Mouse (Mus musculus) cortical plate, adult 2 months (tissue): ENCODE data around the gene Akp3. TPM values are rescaled to one million over a fixed set of nuclear protein-coding genes. Genes with fewer than 3 reads are reported as not detected.

Experiments
- H3K27ac ChIP-seq: fragments of 200-500 bp; 2 replicates; pipeline ENCODE4 v1.5.1; 2012; ENCODE audit warnings: low read length, control low read depth, inconsistent platforms; ENCODE audit not compliant: insufficient read depth
- H3K4me1 ChIP-seq: fragments of 200-500 bp; 2 replicates; pipeline ENCODE4 v1.6.1; 2011; ENCODE audit warnings: low read length; ENCODE audit not compliant: control insufficient read depth, insufficient read depth
- H3K4me3 ChIP-seq: fragments of 200-500 bp; 2 replicates; pipeline ENCODE4 v1.5.1; 2011; ENCODE audit warnings: mild to moderate bottlenecking, low read length, control low read depth; ENCODE audit not compliant: insufficient read depth
- CTCF ChIP-seq: fragments of 200-500 bp; IDR thresholded peaks from 2 replicates; pipeline ENCODE4 v1.5.1; 2011; ENCODE audit warnings: mild to moderate bottlenecking, control low read depth, low read length; ENCODE audit not compliant: insufficient read depth; ENCODE audit errors: extremely low read depth
- POLR2A ChIP-seq: fragments of 200-500 bp; IDR thresholded peaks from 2 replicates; pipeline ENCODE4 v1.6.1; 2011; ENCODE audit warnings: mild to moderate bottlenecking, low read length, control low read depth; ENCODE audit not compliant: insufficient read depth; ENCODE audit errors: extremely low read depth
- polyA plus RNA-seq: library from polyadenylated mRNA; depleted of rRNA; stranded (reverse); fragments of >200 nt; gene quantifications from 2 replicates; pipeline ENCODE4 v1.2.3, GENCODE M21; 2012; rRNA removed

Gene Akp3
- polyA plus RNA-seq, 1 experiment: not detected

DNA sequence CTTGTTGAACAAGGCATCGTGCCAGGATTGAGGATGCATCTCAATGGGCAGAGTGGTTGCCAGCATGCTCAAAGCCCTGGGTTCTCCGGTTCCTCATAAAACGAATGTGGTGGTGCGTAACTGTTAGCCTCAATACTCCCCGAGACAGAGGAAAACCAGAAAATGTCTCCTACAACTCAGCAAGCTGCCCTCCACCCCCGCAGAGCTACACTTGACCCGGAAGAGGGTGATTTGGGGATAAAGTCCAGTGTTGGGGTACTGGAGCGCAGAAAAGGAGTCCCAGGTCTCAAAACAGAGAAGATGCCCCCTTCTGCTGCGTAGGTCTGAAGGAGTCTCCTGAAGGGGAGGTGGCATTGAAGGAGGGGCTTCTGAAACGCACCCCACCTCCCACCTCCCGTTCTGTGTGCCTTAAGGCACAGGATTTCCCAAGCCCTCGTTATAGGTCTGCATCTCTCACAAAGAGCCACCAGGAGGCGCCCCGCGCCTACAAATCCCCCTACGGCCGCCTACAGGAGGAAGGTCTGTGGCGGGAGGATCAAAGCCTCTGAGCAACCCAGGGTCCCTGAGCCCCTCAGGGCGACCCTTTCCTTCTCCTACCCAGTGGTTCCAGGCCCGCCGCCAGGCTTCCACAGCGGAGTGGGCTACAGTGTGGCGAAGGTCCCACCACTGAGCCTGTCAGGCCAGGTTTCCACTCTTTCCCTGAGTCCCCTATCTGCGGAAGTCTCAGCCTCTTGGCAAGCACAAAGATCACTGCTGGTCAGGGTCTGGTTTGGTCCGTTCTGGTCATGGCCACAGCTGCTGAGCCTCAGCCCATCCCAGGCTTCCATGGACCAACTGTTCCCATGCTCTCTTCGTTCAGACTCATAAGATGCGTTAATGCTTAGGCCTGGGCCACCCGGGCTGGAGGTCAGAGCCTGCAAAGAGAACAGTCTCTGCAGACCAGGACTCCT, 49.5 kb downstream of the Akp3 start:
- Histone ChIP-seq H3K4me3 (no peak overlapping the region), H3K27ac (no peak overlapping the region), H3K4me1 (no peaks in the 10 kb centered on the region; the same call in 1 of the 2 replicates)
- TF ChIP-seq CTCF: peak; percentile 43; the same call in 1 of the 2 replicates
- no peak for TF ChIP-seq POLR2A

DNA sequence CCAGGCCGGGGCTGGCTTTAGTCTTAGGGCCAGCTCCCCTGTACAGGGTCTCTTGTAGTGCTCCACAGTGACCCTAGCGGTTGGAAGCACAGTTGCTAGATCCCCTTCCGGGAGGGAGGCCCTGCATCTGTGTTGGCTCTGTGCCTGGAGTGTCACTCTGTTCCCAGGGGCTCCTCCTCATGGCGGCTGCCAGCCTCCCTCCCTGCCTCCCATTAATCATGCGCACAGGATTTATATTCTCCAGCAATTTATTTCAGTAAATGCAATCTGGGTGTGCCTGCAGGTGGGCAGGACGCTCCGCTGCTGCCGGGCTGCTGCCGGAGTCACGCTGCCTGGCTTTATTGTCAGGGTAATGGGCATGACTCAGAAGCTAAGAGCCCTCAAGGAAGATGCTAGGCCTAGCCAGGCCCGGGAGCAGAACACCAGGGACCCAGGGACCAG, 51.1 kb downstream of the Akp3 start:
- TF ChIP-seq CTCF (no peak), POLR2A (no peak)
- no peaks in the 10 kb centered on the region; the same call in 1 of the 2 replicates for H3K4me1 ChIP-seq
- H3K27ac ChIP-seq: no peak overlapping the region
- no peak overlapping the region for H3K4me3 ChIP-seq

Other genes starting within 250 kb of the Akp3 start
- gene Alppl2, start 35.0 kb upstream of the Akp3 start, polyA plus RNA-seq: not detected in 2 replicates
- gene Alpi, start 23.4 kb upstream of the Akp3 start, polyA plus RNA-seq: not detected in 2 replicates
- gene Ecel1, start 31.5 kb downstream of the Akp3 start, polyA plus RNA-seq: 2.3 and 3.9 TPM in 2 replicates
- gene Prss56, start 58.3 kb downstream of the Akp3 start, polyA plus RNA-seq: 0.13 and 0.40 TPM in 2 replicates
- gene Chrnd, start 65.6 kb downstream of the Akp3 start, polyA plus RNA-seq: not detected in 2 replicates
- gene Chrng, start 79.7 kb downstream of the Akp3 start, polyA plus RNA-seq: not detected in 2 replicates
- 53.7 and 55.6 TPM in 2 replicates for gene Eif4e2, start 88.9 kb downstream of the Akp3 start, polyA plus RNA-seq
- 30.0 and 36.5 TPM in 2 replicates for gene Efhd1, start 139.4 kb downstream of the Akp3 start, polyA plus RNA-seq
- 54.3 and 55.8 TPM in 2 replicates for gene Gigyf2, start 202.0 kb downstream of the Akp3 start, polyA plus RNA-seq